Mouse (Mus musculus) liver, postnatal 0 days (tissue): ENCODE measurements at regions not wholly inside any gene's neighbourhood (a gene's known extent, or its start where the extent isn't known, plus 50 kb on each side); places are given as distances from the start of the nearest gene placed in this dataset.

ENCODE experiments used
- CTCF ChIP-seq: sonication (generic); IDR thresholded peaks from 2 replicates; pipeline ENCODE4 v1.5.1; 2016; ENCODE audit warnings: antibody characterized with exemption, low read depth
- EP300 ChIP-seq: IDR thresholded peaks from 2 replicates; pipeline ENCODE4 v1.6.1; 2016; ENCODE audit warnings: antibody characterized with exemption, low read depth, mild to moderate bottlenecking

DNA sequence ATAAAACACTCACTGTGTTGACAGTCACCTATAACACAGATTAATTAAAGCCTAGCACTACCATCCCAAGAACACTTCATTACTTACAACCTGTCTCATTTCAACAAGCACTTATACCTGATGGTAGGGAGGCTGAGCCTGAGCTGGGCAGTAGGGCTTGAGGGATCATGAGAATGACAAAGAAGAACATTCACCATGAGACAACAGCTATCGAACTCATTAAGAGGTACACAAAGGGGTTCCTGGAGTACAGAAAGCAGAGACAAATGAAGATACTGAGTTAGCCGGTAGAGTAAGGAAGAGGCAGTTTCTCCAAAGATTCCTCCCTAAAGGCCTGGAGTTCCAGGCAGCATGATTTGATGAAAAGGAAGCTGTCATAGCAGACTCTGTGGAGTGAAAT lies 136.0 kb upstream of the Nampt start:
- no peak for TF ChIP-seq CTCF
- TF ChIP-seq EP300 = no peak
